Mouse (Mus musculus) heart, embryonic 11.5 days (tissue): ENCODE measurements around the gene Itprid2. TPM values are rescaled to one million over a fixed set of nuclear protein-coding genes. Genes with fewer than 3 reads are reported as not detected.
"Not testable (repeated sequence)": the region's sequence is repeated elsewhere in the genome, so short reads cannot be mapped to it uniquely, and the experiment has no call there.

Experiments used
- ATAC-seq: fragments of 200-750 bp; cut with Nextera tagmentation; replicated peaks from 2 replicates; pipeline ENCODE4 v1.8.0; 2017; ENCODE audit warnings: moderate library complexity; ENCODE audit not compliant: insufficient number of reproducible peaks, low FRiP score, low TSS enrichment
- H3K27ac ChIP-seq: fragments of 300-500 bp; sonication (generic); 2 replicates; pipeline ENCODE4 v1.5.1; 2014; ENCODE audit warnings: mild to moderate bottlenecking, low read depth, low read length
- H3K27me3 ChIP-seq: fragments of 300-500 bp; sonication (generic); 2 replicates; pipeline ENCODE4 v1.6.1; 2014; ENCODE audit warnings: mild to moderate bottlenecking, low read length, mixed read lengths; ENCODE audit not compliant: control insufficient read depth, insufficient read depth
- H3K36me3 ChIP-seq: fragments of 300-500 bp; sonication (generic); 2 replicates; pipeline ENCODE4 v1.6.1; 2014; ENCODE audit warnings: mild to moderate bottlenecking, low read length, moderate library complexity, mixed read lengths; ENCODE audit not compliant: control insufficient read depth, insufficient read depth
- H3K4me1 ChIP-seq: fragments of 300-500 bp; sonication (generic); 2 replicates; pipeline ENCODE4 v1.6.1; 2014; ENCODE audit warnings: low read length; ENCODE audit not compliant: control insufficient read depth, insufficient read depth
- H3K4me2 ChIP-seq: fragments of 300-500 bp; sonication (generic); 2 replicates; pipeline ENCODE4 v1.6.1; 2014; ENCODE audit warnings: mild to moderate bottlenecking, moderate library complexity
- H3K4me3 ChIP-seq: fragments of 300-500 bp; sonication (generic); 2 replicates; pipeline ENCODE4 v1.5.1; 2014; ENCODE audit warnings: low read depth, low read length
- H3K9ac ChIP-seq: fragments of 300-500 bp; sonication (generic); 2 replicates; pipeline ENCODE4 v1.6.1; 2014; ENCODE audit warnings: mild to moderate bottlenecking, low read depth, low read length, moderate library complexity
- H3K9me3 ChIP-seq: fragments of 300-500 bp; sonication (generic); replicated peaks from 2 replicates; pipeline ENCODE4 v1.6.1; 2016; ENCODE audit warnings: low read length; ENCODE audit not compliant: control insufficient read depth
- WGBS: fragments of 180-500 bp; shearing (Covaris S2); extraction: QIAGEN DNeasy Blood & Tissue Kit; methylation state at CpG from one replicate; pipeline ENCODE4 v1.1.7; 2014; ENCODE audit not compliant: insufficient replicate concordance; 5-methylcytosine and 5-hydroxymethylcytosine counted together
- polyA plus RNA-seq: library from polyadenylated mRNA; unstranded; fragments of >200 nt; fragmentation: Nextera tagmentation; extraction: Ambion mirVana; gene quantifications from 2 replicates; pipeline ENCODE4 v1.2.1, GENCODE M21; 2014

Gene Itprid2
- 10.2 and 10.3 TPM in 2 replicates for polyA plus RNA-seq

GRCm38 (mm10) chr2:79634528-79635400 is at the start of gene Itprid2:
TSS of gene Itprid2 (plus strand) at chr2:79635352.
- peaks cover 18% of the 10 kb centered on the region; the same call in 1 of the 2 replicates for H3K4me1 ChIP-seq
- no peaks in the 10 kb centered on the region for H3K36me3 ChIP-seq
- no peaks in the 10 kb centered on the region for H3K27me3 ChIP-seq
- peak within 1 kb of the TSS; percentile 86 for H3K4me3 ChIP-seq
- peak within 1 kb of the TSS; percentile 83 for H3K9ac ChIP-seq
- peak within 1 kb of the TSS; percentile 80 for H3K27ac ChIP-seq
- 4% methylated on average over 33 of the region's 46 CpGs for WGBS
- H3K9me3 ChIP-seq = no peaks in the 10 kb centered on the region
- ATAC-seq = peak; percentile 99
- H3K4me2 ChIP-seq = peak within 1 kb of the TSS; percentile 68

GRCm38 (mm10) chr2:79596177-79596576 is 39.0 kb upstream of the Itprid2 start:
- Histone ChIP-seq H3K27me3 (no peaks in the 10 kb centered on the region), H3K4me2 (no peak overlapping the region), H3K36me3 (no peaks in the 10 kb centered on the region), H3K9me3 (no peaks in the 10 kb centered on the region), H3K4me3 (no peak overlapping the region), H3K9ac (no peak overlapping the region), H3K4me1 (0 out of 2 replicates have a peak, but pooled peaks cover 3% of the 10 kb centered on the region), H3K27ac (no peak overlapping the region)
- no peak for ATAC-seq
- 77% methylated on average over 2 of the region's 2 CpGs for WGBS

- H3K9me3 ChIP-seq = no peaks in the 10 kb centered on the region
- no peak for ATAC-seq
- H3K4me2 ChIP-seq = no peak overlapping the region
- H3K9ac ChIP-seq = no peak overlapping the region
- H3K4me1 ChIP-seq = peaks cover 8% of the 10 kb centered on the region
- H3K4me3 ChIP-seq = no peak overlapping the region
- H3K36me3 ChIP-seq = no peaks in the 10 kb centered on the region
- H3K27me3 ChIP-seq = no peaks in the 10 kb centered on the region
- H3K27ac ChIP-seq = no peak overlapping the region
These were observed 38.1 kb upstream of the Itprid2 start for GRCm38 (mm10) chr2:79597090-79597489.

GRCm38 (mm10) chr2:79601109-79601508 is 34.0 kb upstream of the Itprid2 start:
- H3K9me3 ChIP-seq, H3K4me1 ChIP-seq, H3K27ac ChIP-seq, H3K36me3 ChIP-seq, H3K27me3 ChIP-seq, H3K4me2 ChIP-seq, H3K9ac ChIP-seq, H3K4me3 ChIP-seq, ATAC-seq: not testable (repeated sequence)
- WGBS = 28% methylated on average over 2 of the region's 2 CpGs

GRCm38 (mm10) chr2:79601691-79602116 is 33.4 kb upstream of the Itprid2 start:
- Histone ChIP-seq H3K4me2 (no peak overlapping the region), H3K4me3 (no peak overlapping the region), H3K27me3 (no peaks in the 10 kb centered on the region), H3K9ac (no peak overlapping the region), H3K27ac (no peak overlapping the region), H3K36me3 (no peaks in the 10 kb centered on the region), H3K9me3 (no peaks in the 10 kb centered on the region), H3K4me1 (peaks cover 8% of the 10 kb centered on the region)
- ATAC-seq = no peak
- WGBS = 34% methylated on average over 4 of the region's 4 CpGs

GRCm38 (mm10) chr2:79602306-79602705 is 32.8 kb upstream of the Itprid2 start:
- H3K9me3 ChIP-seq = no peaks in the 10 kb centered on the region
- no peak overlapping the region for H3K27ac ChIP-seq
- H3K4me3 ChIP-seq = no peak overlapping the region
- H3K4me2 ChIP-seq = no peak overlapping the region
- H3K36me3 ChIP-seq = no peaks in the 10 kb centered on the region
- no peak overlapping the region for H3K9ac ChIP-seq
- ATAC-seq = no peak
- H3K4me1 ChIP-seq = peaks cover 5% of the 10 kb centered on the region
- H3K27me3 ChIP-seq = no peaks in the 10 kb centered on the region
- 82% methylated on average over 6 of the region's 6 CpGs for WGBS

GRCm38 (mm10) chr2:79603363-79603762 is 31.8 kb upstream of the Itprid2 start:
- WGBS = 84% methylated on average over 4 of the region's 4 CpGs
- H3K4me1 ChIP-seq = peaks cover 5% of the 10 kb centered on the region
- no peak overlapping the region for H3K27ac ChIP-seq
- H3K27me3 ChIP-seq = no peaks in the 10 kb centered on the region
- no peak overlapping the region for H3K4me2 ChIP-seq
- H3K9me3 ChIP-seq = no peaks in the 10 kb centered on the region
- no peak overlapping the region for H3K4me3 ChIP-seq
- no peaks in the 10 kb centered on the region for H3K36me3 ChIP-seq
- H3K9ac ChIP-seq = no peak overlapping the region
- ATAC-seq = no peak

- no peaks in the 10 kb centered on the region for H3K36me3 ChIP-seq
- no peak for ATAC-seq
- WGBS = 53% methylated on average over 2 of the region's 2 CpGs
- H3K9me3 ChIP-seq = no peaks in the 10 kb centered on the region
- H3K4me1 ChIP-seq = peaks cover 5% of the 10 kb centered on the region
- no peak overlapping the region for H3K9ac ChIP-seq
- no peak overlapping the region for H3K4me3 ChIP-seq
- no peaks in the 10 kb centered on the region for H3K27me3 ChIP-seq
- H3K27ac ChIP-seq = no peak overlapping the region
- H3K4me2 ChIP-seq = no peak overlapping the region
These were observed 29.1 kb upstream of the Itprid2 start for GRCm38 (mm10) chr2:79606033-79606432.

- Histone ChIP-seq H3K4me3 (no peak overlapping the region), H3K4me1 (no peaks in the 10 kb centered on the region), H3K9me3 (no peaks in the 10 kb centered on the region), H3K27me3 (no peaks in the 10 kb centered on the region), H3K27ac (no peak overlapping the region), H3K36me3 (no peaks in the 10 kb centered on the region), H3K4me2 (no peak overlapping the region), H3K9ac (no peak overlapping the region)
- WGBS = 71% methylated on average over 2 of the region's 2 CpGs
- ATAC-seq = no peak
These were observed 28.0 kb upstream of the Itprid2 start for GRCm38 (mm10) chr2:79607181-79607580.
